Mouse (Mus musculus) E14TG2a.4 (cell line): ENCODE data around the gene Itpkb.
"Not testable (repeated sequence)": the region's sequence is repeated elsewhere in the genome, so short reads cannot be mapped to it uniquely, and the experiment has no call there.

Experiments
- CTCF ChIP-seq: conservative IDR thresholded peaks from 2 replicates; pipeline ENCODE4 v1.5.1; 2014; ENCODE audit warnings: low read length
- POU5F1 ChIP-seq: IDR thresholded peaks from 2 replicates; pipeline ENCODE4 v1.6.1; 2014; ENCODE audit warnings: low read length, borderline replicate concordance

GRCm38 (mm10) chr1:180372258-180372657 is 42.0 kb downstream of the Itpkb start:
- TF ChIP-seq CTCF, POU5F1: not testable (repeated sequence)
